Mouse (Mus musculus) neural tube, embryonic 11.5 days (tissue): ENCODE results near the gene Acad11. TPM values are rescaled to one million over a fixed set of nuclear protein-coding genes. Genes with fewer than 3 reads are reported as not detected.

Experiments used
- ATAC-seq: fragments of 200-750 bp; cut with Nextera tagmentation; 2 replicates; pipeline ENCODE4 v1.8.0; 2017; ENCODE audit warnings: moderate number of reproducible peaks, mild to moderate bottlenecking, moderate TSS enrichment, moderate library complexity; ENCODE audit not compliant: insufficient read depth, low FRiP score, low TSS enrichment
- DNase-seq: peaks from one replicate; pipeline ENCODE4 v3.0.0-alpha.2; 2015; ENCODE audit warnings: low spot score
- H3K27ac ChIP-seq: fragments of 300-500 bp; sonication (generic); 2 replicates; pipeline ENCODE4 v1.5.1; 2014; ENCODE audit warnings: low read depth, mild to moderate bottlenecking, low read length
- H3K27me3 ChIP-seq: fragments of 300-500 bp; sonication (generic); 2 replicates; pipeline ENCODE4 v1.6.1; 2014; ENCODE audit warnings: mild to moderate bottlenecking, low read length, mixed read lengths; ENCODE audit not compliant: control insufficient read depth, insufficient read depth
- H3K36me3 ChIP-seq: fragments of 300-500 bp; sonication (generic); 2 replicates; pipeline ENCODE4 v1.6.1; 2014; ENCODE audit warnings: mild to moderate bottlenecking, low read length, moderate library complexity, mixed read lengths; ENCODE audit not compliant: control insufficient read depth, insufficient read depth
- H3K4me1 ChIP-seq: fragments of 300-500 bp; sonication (generic); 2 replicates; pipeline ENCODE4 v1.6.1; 2014; ENCODE audit warnings: low read length, mixed read lengths; ENCODE audit not compliant: control insufficient read depth, insufficient read depth
- H3K4me2 ChIP-seq: fragments of 300-500 bp; sonication (generic); 2 replicates; pipeline ENCODE4 v1.6.1; 2014; ENCODE audit warnings: low read depth, mild to moderate bottlenecking, moderate library complexity
- H3K4me3 ChIP-seq: fragments of 300-500 bp; sonication (generic); 2 replicates; pipeline ENCODE4 v1.5.1; 2014; ENCODE audit warnings: low read depth, low read length
- H3K9ac ChIP-seq: fragments of 300-500 bp; sonication (generic); 2 replicates; pipeline ENCODE4 v1.6.1; 2014; ENCODE audit warnings: mild to moderate bottlenecking, low read length
- H3K9me3 ChIP-seq: fragments of 300-500 bp; sonication (generic); 2 replicates; pipeline ENCODE4 v1.6.1; 2016; ENCODE audit warnings: low read length; ENCODE audit not compliant: control insufficient read depth
- WGBS: fragments of 180-500 bp; shearing (Covaris S2); extraction: QIAGEN DNeasy Blood & Tissue Kit; methylation state at CpG from one replicate; pipeline ENCODE4 v1.1.7; 2014; 5-methylcytosine and 5-hydroxymethylcytosine counted together
- polyA plus RNA-seq: library from polyadenylated mRNA; unstranded; fragments of >200 nt; fragmentation: Nextera tagmentation; extraction: Ambion mirVana; gene quantifications from 2 replicates; pipeline ENCODE4 v1.2.1, GENCODE M21; 2014

Acad11 gene
- polyA plus RNA-seq, 1 experiment from 2014 or later: 8.1 TPM

GRCm38 (mm10) chr9:104109151-104109550 is 46.0 kb downstream of the Acad11 start:
- Histone ChIP-seq H3K4me3 (no peak overlapping the region), H3K9me3 (no peaks in the 10 kb centered on the region), H3K9ac (no peak overlapping the region), H3K4me2 (no peak overlapping the region), H3K27me3 (no peaks in the 10 kb centered on the region), H3K4me1 (no peaks in the 10 kb centered on the region), H3K27ac (no peak overlapping the region), H3K36me3 (no peaks in the 10 kb centered on the region)
- ATAC-seq (no peak), DNase-seq (no peak)
- 95% methylated on average over 5 of the region's 5 CpGs for WGBS

DNA sequence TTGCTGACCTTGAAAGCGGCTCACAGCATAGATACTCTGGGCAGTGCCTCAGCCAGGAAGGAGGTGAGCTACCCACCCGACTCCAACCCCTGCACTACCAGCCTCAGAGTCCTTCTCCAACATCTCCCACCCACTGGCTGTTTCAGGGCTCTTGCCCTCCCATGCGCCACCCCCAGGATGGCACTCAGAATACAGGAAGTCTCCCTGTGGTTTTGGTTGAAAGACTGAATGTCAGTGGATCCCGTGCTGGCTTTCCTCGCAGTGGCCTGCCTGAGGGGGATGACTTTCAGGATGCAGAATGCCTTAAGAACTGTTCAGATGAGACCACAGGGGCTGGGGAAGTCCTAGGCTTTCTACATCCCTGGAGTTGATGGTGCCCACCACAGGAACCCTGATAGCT is 59.9 kb downstream of the Acad11 start:
- DNase-seq (peak; percentile 15), ATAC-seq (no peak)
- Histone ChIP-seq H3K4me1 (peaks cover 9% of the 10 kb centered on the region), H3K9me3 (no peaks in the 10 kb centered on the region), H3K4me3 (no peak overlapping the region), H3K36me3 (no peaks in the 10 kb centered on the region), H3K9ac (no peak overlapping the region), H3K27ac (no peak overlapping the region), H3K4me2 (no peak overlapping the region), H3K27me3 (no peaks in the 10 kb centered on the region)
- WGBS: 72% methylated on average over 5 of the region's 5 CpGs

- no peak overlapping the region for H3K27ac ChIP-seq
- DNase-seq: no peak
- WGBS: 32% methylated on average over 5 of the region's 5 CpGs
- H3K9ac ChIP-seq: no peak overlapping the region
- no peaks in the 10 kb centered on the region for H3K27me3 ChIP-seq
- H3K4me1 ChIP-seq: peaks cover 9% of the 10 kb centered on the region
- 0 out of 2 replicates have a peak, but pooled peaks have one; percentile 28 for ATAC-seq
- no peaks in the 10 kb centered on the region for H3K36me3 ChIP-seq
- no peaks in the 10 kb centered on the region for H3K9me3 ChIP-seq
- H3K4me3 ChIP-seq: no peak overlapping the region
- no peak overlapping the region for H3K4me2 ChIP-seq
These were observed 60.4 kb downstream of the Acad11 start for GRCm38 (mm10) chr9:104123622-104124021.

DNA sequence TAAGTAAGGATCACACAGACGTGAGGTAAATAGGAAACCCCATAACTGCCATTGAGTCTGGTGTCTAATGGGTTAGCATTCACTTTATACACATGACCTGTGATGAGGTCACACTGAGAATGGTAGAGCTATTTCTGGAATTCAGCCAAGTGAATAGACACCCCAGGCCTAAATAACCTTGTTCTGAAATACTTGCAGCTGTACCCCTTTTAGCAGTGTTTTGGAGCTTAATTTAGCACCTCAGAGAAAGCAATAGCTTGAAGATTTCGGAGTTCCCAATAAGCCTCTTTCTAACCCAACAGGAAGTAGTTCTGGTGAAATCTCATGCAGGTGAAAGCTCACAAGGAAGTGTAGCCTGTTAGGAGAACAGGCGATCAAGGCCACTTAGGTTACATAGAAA is 63.7 kb downstream of the Acad11 start, which contains the start of gene Ackr4:
TSS of gene Ackr4 (minus strand) at position 101 of the 400 bp plus-strand sequence.
- Histone ChIP-seq H3K4me2 (no peak within 1 kb of the TSS), H3K36me3 (no peaks in the 10 kb centered on the region), H3K9ac (no peak within 1 kb of the TSS), H3K27ac (no peak within 1 kb of the TSS), H3K4me1 (peaks cover 9% of the 10 kb centered on the region), H3K27me3 (no peaks in the 10 kb centered on the region), H3K4me3 (no peak within 1 kb of the TSS), H3K9me3 (no peaks in the 10 kb centered on the region)
- WGBS: 84% methylated on average over 3 of the region's 3 CpGs
- ATAC-seq: no peak
- no peak for DNase-seq

- no peak overlapping the region for H3K9ac ChIP-seq
- ATAC-seq (0 out of 2 replicates have a peak, but pooled peaks have one; percentile 8), DNase-seq (peak; percentile 15)
- no peak overlapping the region for H3K27ac ChIP-seq
- H3K9me3 ChIP-seq: no peaks in the 10 kb centered on the region
- H3K4me3 ChIP-seq: no peak overlapping the region
- H3K36me3 ChIP-seq: no peaks in the 10 kb centered on the region
- H3K27me3 ChIP-seq: no peaks in the 10 kb centered on the region
- H3K4me1 ChIP-seq: peaks cover 7% of the 10 kb centered on the region
- no peak overlapping the region for H3K4me2 ChIP-seq
- WGBS: 49% methylated on average over 2 of the region's 2 CpGs
These were observed 64.9 kb downstream of the Acad11 start for GRCm38 (mm10) chr9:104128110-104128509.

- no peak overlapping the region for H3K9ac ChIP-seq
- no peak overlapping the region for H3K4me3 ChIP-seq
- no peaks in the 10 kb centered on the region for H3K27me3 ChIP-seq
- no peaks in the 10 kb centered on the region for H3K36me3 ChIP-seq
- no peak overlapping the region for H3K27ac ChIP-seq
- no peaks in the 10 kb centered on the region for H3K4me1 ChIP-seq
- DNase-seq (no peak), ATAC-seq (no peak)
- 91% methylated on average over 9 of the region's 9 CpGs for WGBS
- H3K9me3 ChIP-seq: no peaks in the 10 kb centered on the region
- no peak overlapping the region for H3K4me2 ChIP-seq
These were observed 67.1 kb downstream of the Acad11 start for GRCm38 (mm10) chr9:104130141-104130755.

- ATAC-seq (no peak), DNase-seq (no peak)
- Histone ChIP-seq H3K27ac (no peak overlapping the region), H3K27me3 (no peaks in the 10 kb centered on the region), H3K4me3 (no peak overlapping the region), H3K4me1 (no peaks in the 10 kb centered on the region), H3K9me3 (no peaks in the 10 kb centered on the region), H3K4me2 (no peak overlapping the region), H3K9ac (no peak overlapping the region), H3K36me3 (no peaks in the 10 kb centered on the region)
- 88% methylated on average over 6 of the region's 6 CpGs for WGBS
These were observed 77.2 kb downstream of the Acad11 start for GRCm38 (mm10) chr9:104140351-104140750.

GRCm38 (mm10) chr9:104142805-104143204 is 79.6 kb downstream of the Acad11 start:
- no peak for DNase-seq
- Histone ChIP-seq H3K9ac (no peak overlapping the region), H3K4me3 (no peak overlapping the region), H3K27me3 (no peaks in the 10 kb centered on the region), H3K4me1 (no peaks in the 10 kb centered on the region), H3K4me2 (no peak overlapping the region), H3K9me3 (no peaks in the 10 kb centered on the region), H3K36me3 (no peaks in the 10 kb centered on the region), H3K27ac (no peak overlapping the region)
- no peak for ATAC-seq
- WGBS: 90% methylated on average over 14 of the region's 14 CpGs

GRCm38 (mm10) chr9:104144314-104144996 is 81.3 kb downstream of the Acad11 start:
- no peaks in the 10 kb centered on the region for H3K9me3 ChIP-seq
- no peaks in the 10 kb centered on the region for H3K27me3 ChIP-seq
- H3K9ac ChIP-seq: no peak overlapping the region
- ATAC-seq (no peak), DNase-seq (no peak)
- no peak overlapping the region for H3K4me3 ChIP-seq
- no peak overlapping the region for H3K27ac ChIP-seq
- no peaks in the 10 kb centered on the region for H3K4me1 ChIP-seq
- 81% methylated on average over 8 of the region's 8 CpGs for WGBS
- no peaks in the 10 kb centered on the region for H3K36me3 ChIP-seq
- no peak overlapping the region for H3K4me2 ChIP-seq
